Mouse (Mus musculus) embryonic facial prominence, embryonic 10.5 days (tissue): ENCODE measurements around the gene Glt1d1. TPM values are rescaled to one million over a fixed set of nuclear protein-coding genes. Genes with fewer than 3 reads are reported as not detected.
"Not testable (repeated sequence)": the region's sequence is repeated elsewhere in the genome, so short reads cannot be mapped to it uniquely, and the experiment has no call there.

Experiments
- DNase-seq: peaks from one replicate; pipeline ENCODE4 v3.0.0-alpha.2; 2017; ENCODE audit warnings: low spot score
- H3K27ac ChIP-seq: fragments of 300-500 bp; sonication (generic); replicated peaks from 2 replicates; pipeline ENCODE4 v1.5.1; 2016; ENCODE audit warnings: mild to moderate bottlenecking
- H3K27me3 ChIP-seq: fragments of 300-500 bp; sonication (generic); replicated peaks from 2 replicates; pipeline ENCODE4 v1.6.1; 2016; ENCODE audit warnings: low read depth, mild to moderate bottlenecking; ENCODE audit not compliant: poor library complexity, severe bottlenecking
- H3K36me3 ChIP-seq: fragments of 300-500 bp; sonication (generic); replicated peaks from 2 replicates; pipeline ENCODE4 v1.6.1; 2016; ENCODE audit warnings: mild to moderate bottlenecking, moderate library complexity
- H3K4me1 ChIP-seq: fragments of 300-500 bp; sonication (generic); 2 replicates; pipeline ENCODE4 v1.6.1; 2016
- H3K4me3 ChIP-seq: fragments of 300-500 bp; sonication (generic); 2 replicates; pipeline ENCODE4 v1.5.1; 2016; ENCODE audit warnings: mild to moderate bottlenecking, moderate library complexity
- H3K9me3 ChIP-seq: fragments of 300-500 bp; sonication (generic); 2 replicates; pipeline ENCODE4 v1.6.1; 2016; ENCODE audit warnings: mild to moderate bottlenecking
- WGBS: fragments of 180-500 bp; shearing (Covaris S2); methylation state at CpG from one replicate; pipeline ENCODE4 v1.1.7; 2016; 5-methylcytosine and 5-hydroxymethylcytosine counted together
- polyA plus RNA-seq: library from polyadenylated mRNA; unstranded; fragments of >200 nt; fragmentation: Nextera tagmentation; extraction: Ambion mirVana; gene quantifications from 2 replicates; pipeline ENCODE4 v1.2.1, GENCODE M21; 2016

Glt1d1 gene
- polyA plus RNA-seq, 1 experiment from 2014 or later: 1.8 TPM

DNA sequence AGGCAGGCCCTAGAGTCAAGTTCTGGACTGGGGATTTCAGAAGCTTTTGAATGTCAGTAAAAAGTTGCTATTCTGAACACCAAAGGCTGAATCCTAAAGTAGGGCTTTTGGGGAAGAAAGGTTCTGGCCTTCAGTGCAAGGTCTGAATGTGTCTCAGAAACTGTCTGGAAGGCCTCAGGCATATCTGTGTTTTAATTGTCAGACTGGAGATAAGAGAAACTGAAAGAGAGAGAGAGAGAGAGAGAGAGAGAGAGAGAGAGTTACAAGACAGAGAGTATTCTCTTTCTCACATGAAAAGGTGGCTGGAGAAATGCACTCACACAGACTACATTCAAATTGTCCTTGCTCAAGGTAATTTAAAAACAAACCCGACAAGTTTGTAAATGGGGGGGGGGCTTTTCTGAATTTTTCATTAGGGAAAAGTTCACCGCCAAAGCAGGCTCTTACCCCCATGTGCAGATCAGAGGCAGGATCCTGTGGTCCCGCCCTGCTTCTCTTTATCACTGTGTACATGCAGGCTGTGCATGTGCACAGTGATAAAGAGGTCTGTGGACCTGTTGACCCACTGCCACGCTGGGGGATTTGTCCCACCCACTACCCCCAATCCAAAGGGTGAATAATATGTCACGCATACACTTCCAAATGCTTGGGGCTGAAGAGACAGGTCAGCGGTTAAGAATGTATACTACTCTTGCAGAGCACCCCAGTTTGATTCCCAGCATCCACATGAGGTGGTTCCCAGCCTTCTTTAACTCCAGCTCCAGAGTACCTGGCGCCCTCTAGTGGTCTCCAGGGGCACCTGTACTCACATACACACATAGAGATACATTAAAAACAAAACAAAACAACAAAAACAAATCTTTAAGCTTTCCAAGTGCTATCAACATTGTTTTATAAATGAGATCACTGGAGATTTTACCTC is 83.0 kb downstream of the Glt1d1 start:
- Histone ChIP-seq H3K27me3 (no peaks in the 10 kb centered on the region), H3K4me1 (no peaks in the 10 kb centered on the region; the same call in 1 of the 2 replicates), H3K4me3 (no peak overlapping the region), H3K27ac (no peak overlapping the region), H3K36me3 (no peaks in the 10 kb centered on the region), H3K9me3 (peaks cover 7% of the 10 kb centered on the region; the same call in 1 of the 2 replicates)
- 77% methylated on average over 7 of the region's 7 CpGs for WGBS
- no peak for DNase-seq

DNA sequence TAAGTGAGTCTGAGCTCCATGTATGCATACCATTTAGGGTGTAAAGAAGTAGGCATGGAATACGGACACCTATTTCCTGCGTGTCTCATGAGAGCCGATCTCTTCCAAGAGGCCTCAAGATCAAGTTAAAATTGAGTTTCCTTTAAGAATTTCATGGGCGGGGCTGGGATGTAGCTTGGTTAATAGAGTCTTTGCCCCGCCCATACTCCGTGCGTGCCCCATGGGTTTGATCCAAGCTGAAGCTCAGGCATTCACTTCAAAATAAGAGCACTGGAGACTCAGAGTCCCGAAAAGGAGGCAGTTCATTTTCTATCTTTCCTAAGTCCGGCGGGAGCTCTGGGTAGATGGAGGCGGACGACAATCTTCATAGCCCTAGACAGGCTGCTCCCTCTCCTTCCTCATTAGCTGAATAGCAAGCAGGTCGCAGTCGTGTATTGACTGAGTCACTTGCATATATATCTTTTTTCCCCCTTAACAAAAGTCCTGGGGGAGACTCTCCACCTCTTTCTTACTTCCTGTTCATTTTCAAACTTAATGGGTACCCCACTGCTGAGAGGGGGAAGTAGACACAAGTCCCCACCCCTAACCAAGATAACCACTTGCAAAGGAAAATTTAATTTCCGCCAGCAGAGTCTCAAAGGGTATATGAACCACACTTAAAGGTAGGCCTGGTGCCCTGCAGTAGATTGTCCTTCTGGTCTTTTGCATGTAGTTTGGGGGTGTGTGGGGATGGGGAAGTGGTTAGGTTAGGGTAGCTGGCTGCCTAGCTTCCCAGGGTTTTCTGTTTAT is 88.7 kb downstream of the Glt1d1 start:
- no peaks in the 10 kb centered on the region for H3K27me3 ChIP-seq

DNA sequence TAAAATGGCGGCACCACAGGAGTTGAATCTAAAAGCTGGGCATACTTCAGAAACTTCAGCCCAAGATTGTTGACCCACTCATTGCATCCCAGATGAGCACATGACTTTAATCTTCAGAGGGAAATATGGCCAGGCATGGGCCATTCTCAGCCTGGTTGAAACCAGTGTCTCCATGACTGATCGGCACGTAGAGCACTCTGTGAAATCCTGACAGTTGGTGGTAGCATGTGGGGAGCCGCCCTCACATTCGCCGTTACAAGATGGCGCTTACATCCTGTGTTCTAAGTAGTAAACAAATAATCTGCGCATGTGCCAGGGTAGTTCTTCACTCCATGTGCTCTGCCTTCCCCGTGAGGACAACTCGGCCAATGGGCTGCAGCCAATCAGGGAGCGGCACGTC is 90.1 kb downstream of the Glt1d1 start:
- DNase-seq, H3K27me3 ChIP-seq, H3K9me3 ChIP-seq, H3K27ac ChIP-seq, H3K4me3 ChIP-seq, H3K36me3 ChIP-seq, H3K4me1 ChIP-seq: not testable (repeated sequence)
- WGBS: 96% methylated on average over 12 of the region's 12 CpGs

More for the DNA sequence above, 88.7 kb downstream of the Glt1d1 start:
- Histone ChIP-seq H3K27ac (no peak overlapping the region; the same call in 1 of the 2 replicates), H3K4me1 (peaks cover 8% of the 10 kb centered on the region; the same call in 1 of the 2 replicates), H3K4me3 (peak overlapping the region; percentile 36), H3K36me3 (no peaks in the 10 kb centered on the region), H3K9me3 (no peaks in the 10 kb centered on the region)
- WGBS: 28% methylated on average over 15 of the region's 15 CpGs
- peak; percentile 66 for DNase-seq

DNA sequence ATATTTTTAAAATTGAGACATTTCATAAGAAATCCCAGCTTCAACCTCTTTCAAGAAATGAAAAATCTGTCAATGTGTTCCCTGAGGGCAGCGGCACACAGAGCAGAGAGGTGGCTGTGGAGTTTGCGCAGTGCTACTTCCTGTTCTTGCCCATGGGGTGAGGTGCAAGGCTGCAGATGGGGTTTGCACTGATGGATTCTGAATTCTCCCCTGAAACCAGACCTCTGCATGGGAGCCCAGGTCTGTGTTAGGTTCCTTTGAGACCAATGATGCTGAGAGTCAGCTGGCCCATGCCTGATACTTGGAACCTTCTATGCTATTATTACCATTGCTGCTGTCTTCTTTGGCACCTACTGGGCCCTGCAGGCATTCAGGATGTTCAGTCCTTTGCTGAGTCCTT is 98.3 kb downstream of the Glt1d1 start:
- Histone ChIP-seq H3K4me3 (no peak overlapping the region), H3K27me3 (no peaks in the 10 kb centered on the region), H3K4me1 (no peaks in the 10 kb centered on the region), H3K9me3 (no peaks in the 10 kb centered on the region), H3K36me3 (no peaks in the 10 kb centered on the region), H3K27ac (no peak overlapping the region)
- DNase-seq: no peak
- 88% methylated on average over 2 of the region's 2 CpGs for WGBS

DNA sequence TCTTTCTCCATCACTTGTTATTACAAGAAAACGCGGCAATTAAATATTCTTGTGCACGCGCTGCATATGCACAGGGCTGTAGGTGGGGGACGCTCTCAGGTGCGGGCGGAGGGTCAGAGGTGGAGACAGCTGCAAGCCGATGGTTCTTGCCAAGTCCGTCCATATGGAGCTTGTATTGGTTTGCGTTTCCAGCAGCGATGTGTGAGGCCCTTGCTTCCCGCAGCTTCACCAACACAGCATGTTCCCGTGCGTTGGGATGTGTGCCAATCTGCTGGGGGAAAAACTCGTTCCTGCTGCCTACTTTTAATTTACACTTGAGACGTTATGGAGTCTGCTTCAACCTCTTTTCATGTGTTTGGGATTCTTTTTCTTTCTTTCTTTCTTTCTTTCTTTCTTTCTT is 109.3 kb downstream of the Glt1d1 start:
- Histone ChIP-seq H3K4me1 (no peaks in the 10 kb centered on the region), H3K36me3 (no peaks in the 10 kb centered on the region), H3K4me3 (no peak overlapping the region), H3K27me3 (no peaks in the 10 kb centered on the region), H3K9me3 (0 out of 2 replicates have a peak, but pooled peaks cover 2% of the 10 kb centered on the region), H3K27ac (no peak overlapping the region)
- DNase-seq: no peak
- 91% methylated on average over 16 of the region's 16 CpGs for WGBS

DNA sequence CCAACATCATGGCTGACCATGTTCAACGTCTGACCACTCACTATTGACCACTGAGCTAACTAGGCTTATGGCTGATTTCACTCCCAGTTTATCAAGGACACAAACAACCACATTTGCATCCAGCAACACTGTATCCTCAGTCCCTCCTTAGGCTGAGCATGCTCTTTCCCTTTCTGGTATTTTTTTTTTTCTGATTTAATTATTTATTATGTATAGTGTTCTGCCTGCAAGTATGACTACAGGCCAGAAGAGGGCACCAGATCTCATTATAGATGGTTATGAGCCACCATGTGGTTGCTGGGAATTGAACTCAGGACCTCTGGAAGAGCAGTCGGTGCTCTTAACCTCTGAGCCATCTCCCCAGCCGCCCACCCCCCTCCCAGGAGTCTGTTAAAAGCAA is 117.5 kb downstream of the Glt1d1 start:
- H3K4me3 ChIP-seq, H3K36me3 ChIP-seq, DNase-seq, H3K27me3 ChIP-seq, H3K27ac ChIP-seq, H3K9me3 ChIP-seq: not testable (repeated sequence)
- 90% methylated on average over 3 of the region's 3 CpGs for WGBS
- H3K4me1 ChIP-seq: peaks cover 15% of the 10 kb centered on the region

DNA sequence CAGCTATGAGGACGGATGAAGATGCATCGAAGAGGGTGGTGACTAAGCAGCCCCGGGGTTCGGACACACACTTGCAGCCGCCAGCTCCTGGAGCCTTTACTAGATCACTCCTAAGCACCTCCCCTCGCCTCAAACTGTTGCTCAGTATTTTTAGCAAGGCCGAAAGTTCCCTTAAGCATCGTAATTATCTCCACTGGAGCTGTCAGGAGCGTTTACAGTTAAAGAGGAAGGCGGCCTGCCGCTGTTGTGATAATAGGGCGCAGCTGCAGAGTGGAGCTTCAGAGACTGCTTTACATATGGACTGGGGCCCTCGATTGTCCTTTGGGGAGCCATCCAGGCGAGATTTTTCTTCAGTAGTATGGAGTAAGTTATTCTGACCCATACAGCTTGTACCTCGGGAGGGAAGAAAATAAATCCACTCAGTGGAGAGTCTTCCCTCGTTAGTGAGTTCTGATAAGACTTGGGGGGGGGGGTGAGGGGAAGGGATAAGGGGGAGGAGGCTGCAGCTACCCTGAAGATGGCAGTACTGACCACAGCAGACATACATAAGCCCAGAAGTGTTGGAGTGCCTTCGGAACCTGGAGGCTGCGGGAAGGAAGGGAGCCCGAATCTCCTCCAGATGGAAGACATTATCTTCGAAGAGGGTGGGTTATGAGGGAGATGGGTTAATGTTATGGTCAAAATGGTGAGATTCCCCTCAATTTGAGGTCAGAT is 119.4 kb downstream of the Glt1d1 start:
- Histone ChIP-seq H3K9me3 (no peaks in the 10 kb centered on the region), H3K4me3 (peak overlapping the region; percentile 35), H3K27me3 (no peaks in the 10 kb centered on the region; the same call in 1 of the 2 replicates), H3K27ac (peak overlapping the region; percentile 57; the same call in 1 of the 2 replicates), H3K4me1 (peaks cover 15% of the 10 kb centered on the region), H3K36me3 (no peaks in the 10 kb centered on the region)
- WGBS: 18% methylated on average over 20 of the region's 20 CpGs
- DNase-seq: peak; percentile 69

DNA sequence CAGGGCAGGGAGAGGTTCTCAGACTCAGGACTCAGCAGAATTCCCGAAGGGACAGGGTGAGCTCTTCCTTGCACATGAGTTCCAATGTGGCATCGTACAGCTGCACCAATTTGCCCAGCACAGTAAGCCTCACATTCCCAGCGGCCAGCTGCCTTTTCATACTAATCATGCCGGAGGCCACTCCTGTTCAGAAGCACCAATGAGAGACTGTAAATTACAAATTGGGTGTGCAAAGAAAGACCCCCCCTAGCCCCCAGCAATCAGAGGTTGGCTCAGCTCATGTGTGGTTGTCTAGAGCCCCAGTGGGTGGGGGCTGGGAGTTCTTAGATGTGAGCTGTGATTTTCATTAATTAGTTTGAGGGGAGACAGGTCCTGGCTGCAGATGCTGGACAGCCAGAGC is 123.5 kb downstream of the Glt1d1 start:
- WGBS: 85% methylated on average over 4 of the region's 4 CpGs
- no peak for DNase-seq
- H3K4me1 ChIP-seq: peaks cover 14% of the 10 kb centered on the region
- H3K27me3 ChIP-seq: no peaks in the 10 kb centered on the region; the same call in 1 of the 2 replicates
- H3K9me3 ChIP-seq: no peaks in the 10 kb centered on the region
- no peak overlapping the region for H3K4me3 ChIP-seq
- H3K36me3 ChIP-seq: no peaks in the 10 kb centered on the region
- no peak overlapping the region for H3K27ac ChIP-seq

DNA sequence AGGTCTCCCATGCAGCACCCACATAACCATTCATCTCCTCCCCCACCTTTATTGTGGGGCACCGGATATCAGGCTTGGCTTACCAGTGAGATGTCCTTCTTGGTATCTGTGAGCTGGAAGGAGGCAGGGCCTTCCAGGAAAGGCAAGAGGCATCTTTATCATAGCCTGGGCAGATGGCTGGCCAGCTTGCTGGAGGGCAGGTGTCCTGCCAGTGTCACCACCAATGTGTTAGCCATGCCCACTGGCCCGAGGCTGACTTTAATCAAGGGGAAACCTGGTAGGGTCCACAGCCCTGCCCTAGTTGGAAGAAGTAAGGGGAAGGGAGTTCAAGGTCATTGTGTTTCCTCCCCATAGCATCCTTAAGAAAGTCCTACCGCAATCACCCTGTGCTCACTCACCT is 123.9 kb downstream of the Glt1d1 start:
- H3K9me3 ChIP-seq: no peaks in the 10 kb centered on the region
- H3K27me3 ChIP-seq: no peaks in the 10 kb centered on the region; the same call in 1 of the 2 replicates
- 84% methylated on average over 3 of the region's 3 CpGs for WGBS
- peaks cover 10% of the 10 kb centered on the region for H3K4me1 ChIP-seq
- no peak overlapping the region for H3K27ac ChIP-seq
- H3K4me3 ChIP-seq: no peak overlapping the region
- no peak for DNase-seq
- no peaks in the 10 kb centered on the region for H3K36me3 ChIP-seq

DNA sequence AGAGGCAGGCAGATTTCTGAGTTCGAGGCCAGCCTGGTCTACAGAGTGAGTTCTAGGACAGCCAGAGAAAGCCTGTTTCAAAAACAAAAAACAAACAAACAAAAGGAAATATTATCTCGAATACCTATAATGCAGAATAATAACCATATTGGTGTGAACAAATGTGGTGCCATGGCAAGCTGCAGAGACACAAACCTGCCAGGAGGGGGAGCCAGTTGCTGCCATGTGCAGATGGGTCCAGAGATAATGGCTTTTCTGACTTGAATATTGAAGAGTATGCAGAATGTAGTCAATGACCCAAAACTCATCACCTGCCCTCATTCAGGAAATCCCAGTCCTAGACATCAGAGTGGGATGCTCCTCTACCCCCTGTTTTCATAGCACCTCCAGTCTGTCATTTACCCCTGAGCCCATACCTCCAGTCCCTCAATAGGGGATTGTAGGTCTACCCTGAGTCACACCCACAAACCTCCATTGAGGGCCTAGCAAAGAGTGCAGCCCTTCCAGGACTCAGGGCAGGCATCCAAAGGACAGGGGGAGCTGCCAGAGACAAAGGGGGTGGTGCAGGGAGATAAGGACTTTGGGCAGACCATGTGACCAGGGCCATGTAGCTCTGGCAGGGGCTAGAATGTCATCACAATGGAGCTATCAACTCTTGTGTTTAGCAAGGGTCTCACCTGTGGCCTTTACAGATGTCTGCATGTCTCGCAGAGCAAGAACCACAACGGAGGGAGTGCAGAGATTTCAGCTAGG is 124.8 kb downstream of the Glt1d1 start:
- Histone ChIP-seq H3K4me3 (no peak overlapping the region), H3K27ac (no peak overlapping the region), H3K9me3 (no peaks in the 10 kb centered on the region), H3K4me1 (peaks cover 2% of the 10 kb centered on the region), H3K27me3 (no peaks in the 10 kb centered on the region; the same call in 1 of the 2 replicates), H3K36me3 (no peaks in the 10 kb centered on the region)
- 88% methylated on average over 4 of the region's 4 CpGs for WGBS
- DNase-seq: no peak

DNA sequence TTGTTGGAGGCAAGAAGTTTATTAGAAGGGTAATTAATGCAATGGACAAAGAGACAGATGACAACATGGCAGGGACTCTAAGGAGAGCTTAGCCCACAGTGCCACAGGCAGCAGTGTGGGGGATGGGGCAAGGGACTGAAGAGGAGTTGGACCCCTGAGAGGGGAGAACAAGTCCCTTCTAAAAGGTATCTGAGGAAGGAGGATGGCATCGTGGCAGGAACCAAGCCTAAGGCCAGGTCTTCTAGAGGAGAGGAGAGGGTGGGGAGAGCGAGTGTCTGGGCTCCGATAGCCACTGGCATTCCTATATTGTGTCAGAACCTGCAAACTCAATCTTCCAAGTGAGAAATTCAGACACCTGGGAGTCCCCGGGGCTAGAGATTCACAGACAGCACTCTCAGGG is 126.5 kb downstream of the Glt1d1 start:
- Histone ChIP-seq H3K4me1 (no peaks in the 10 kb centered on the region), H3K4me3 (no peak overlapping the region), H3K36me3 (no peaks in the 10 kb centered on the region), H3K27me3 (no peaks in the 10 kb centered on the region), H3K27ac (no peak overlapping the region), H3K9me3 (no peaks in the 10 kb centered on the region)
- 79% methylated on average over 4 of the region's 4 CpGs for WGBS
- no peak for DNase-seq
